Mouse (Mus musculus) hindbrain, embryonic 10.5 days (tissue): ENCODE results near the gene Pde12. TPM values are rescaled to one million over a fixed set of nuclear protein-coding genes. Genes with fewer than 3 reads are reported as not detected.
"Not testable (repeated sequence)": the region's sequence is repeated elsewhere in the genome, so short reads cannot be mapped to it uniquely, and the experiment has no call there.

Experiments used
- DNase-seq: peaks from one replicate; pipeline ENCODE4 v3.0.0-alpha.2; 2017; ENCODE audit warnings: low spot score
- H3K27ac ChIP-seq: fragments of 300-500 bp; sonication (generic); 2 replicates; pipeline ENCODE4 v1.5.1; 2016; ENCODE audit warnings: mild to moderate bottlenecking, moderate library complexity
- H3K27me3 ChIP-seq: fragments of 300-500 bp; sonication (generic); 2 replicates; pipeline ENCODE4 v1.6.1; 2016; ENCODE audit warnings: mild to moderate bottlenecking; ENCODE audit not compliant: poor library complexity, insufficient read depth, severe bottlenecking
- H3K36me3 ChIP-seq: fragments of 300-500 bp; sonication (generic); 2 replicates; pipeline ENCODE4 v1.6.1; 2016; ENCODE audit warnings: mild to moderate bottlenecking, moderate library complexity
- H3K4me1 ChIP-seq: fragments of 300-500 bp; sonication (generic); replicated peaks from 2 replicates; pipeline ENCODE4 v1.6.1; 2016; ENCODE audit warnings: mild to moderate bottlenecking
- H3K4me3 ChIP-seq: fragments of 300-500 bp; sonication (generic); 2 replicates; pipeline ENCODE4 v1.5.1; 2016; ENCODE audit warnings: mild to moderate bottlenecking, moderate library complexity
- H3K9me3 ChIP-seq: fragments of 300-500 bp; sonication (generic); 2 replicates; pipeline ENCODE4 v1.6.1; 2016; ENCODE audit warnings: mild to moderate bottlenecking, moderate library complexity
- WGBS: fragments of 180-500 bp; shearing (Covaris S2); methylation state at CpG from one replicate; pipeline ENCODE4 v1.1.7; 2016; 5-methylcytosine and 5-hydroxymethylcytosine counted together
- polyA plus RNA-seq: library from polyadenylated mRNA; unstranded; fragments of >200 nt; fragmentation: Nextera tagmentation; extraction: Ambion mirVana; gene quantifications from 2 replicates; pipeline ENCODE4 v1.2.1, GENCODE M21; 2016

Pde12 gene
- 11.5 and 12.0 TPM in 2 replicates for polyA plus RNA-seq

DNA sequence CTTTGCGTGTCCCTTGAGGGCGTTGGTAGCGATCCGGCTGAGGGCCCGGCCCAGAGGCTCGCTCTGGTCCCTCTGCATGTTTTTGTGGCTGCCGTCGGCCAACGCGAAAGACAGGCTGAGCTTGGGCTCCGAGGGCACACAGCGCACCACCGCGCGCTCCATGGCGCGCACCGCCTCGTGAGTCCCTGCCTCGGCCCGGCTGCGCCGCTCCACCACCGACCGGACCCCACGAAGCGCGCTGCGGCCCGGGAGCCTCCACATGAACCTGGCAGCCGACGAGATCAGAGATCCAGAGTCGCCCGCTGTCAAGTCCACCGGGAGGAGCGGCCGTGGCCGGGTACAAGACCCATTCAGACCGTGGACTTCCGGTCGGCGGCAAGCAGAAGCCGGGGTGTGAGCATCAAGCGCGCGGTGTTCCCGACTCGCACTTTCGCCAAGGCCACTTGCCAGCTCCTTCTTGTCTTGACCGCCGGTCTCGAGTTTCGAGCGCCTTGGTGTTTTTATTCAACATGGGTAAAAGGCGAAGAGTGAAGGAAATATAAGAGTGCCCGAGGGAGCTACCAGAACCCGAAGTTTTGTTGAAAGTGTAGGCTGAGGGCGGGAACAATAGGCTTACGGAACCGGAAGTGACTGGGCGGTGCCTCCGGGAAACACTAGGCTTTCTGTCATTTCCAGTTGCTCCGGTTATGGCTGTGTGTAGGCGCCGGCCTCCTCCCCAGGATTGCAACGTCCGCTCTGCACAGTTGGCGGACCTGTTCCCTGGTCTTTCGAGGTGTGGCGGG is at the start of gene Pde12:
Gene Pde12, minus strand, starts transcription at position 592 of the 782 bp plus-strand sequence.
- peak within 1 kb of the TSS; percentile 97 for H3K27ac ChIP-seq
- under 1% methylated on average over 70 of the region's 70 CpGs for WGBS
- no peaks in the 10 kb centered on the region for H3K9me3 ChIP-seq
- H3K4me1 ChIP-seq: peaks cover 33% of the 10 kb centered on the region
- H3K36me3 ChIP-seq: peaks cover 22% of the 10 kb centered on the region
- peak within 1 kb of the TSS; percentile 99 for H3K4me3 ChIP-seq
- no peaks in the 10 kb centered on the region for H3K27me3 ChIP-seq
- peak; percentile 91 for DNase-seq

GRCm38 (mm10) chr14:26705246-26705645 is 35.6 kb upstream of the Pde12 start:
- not testable (repeated sequence) for DNase-seq, H3K27me3 ChIP-seq, H3K27ac ChIP-seq, H3K4me1 ChIP-seq, H3K4me3 ChIP-seq, H3K9me3 ChIP-seq, H3K36me3 ChIP-seq
- whole genome bisulfite sequencing: 88% methylated on average over 5 of the region's 5 CpGs

DNA sequence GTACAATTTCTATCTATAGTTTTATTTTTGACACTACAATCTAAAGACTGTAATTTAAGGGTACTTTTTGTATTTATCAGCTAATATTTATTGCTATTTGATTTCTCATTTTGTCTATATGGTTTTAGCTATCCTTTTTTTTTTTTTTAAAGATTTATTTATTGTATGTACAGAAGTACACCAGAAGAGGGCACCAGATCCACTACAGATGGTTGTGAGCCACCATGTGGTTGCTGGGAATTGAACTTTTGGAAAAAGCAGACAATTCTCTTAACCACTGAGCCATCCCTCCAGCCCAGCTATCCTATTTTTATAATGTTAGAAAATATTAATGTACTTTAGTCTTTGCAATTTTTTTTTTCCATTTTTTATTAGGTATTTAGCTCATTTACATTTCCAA is 28.2 kb upstream of the Pde12 start:
- DNase-seq: no peak
- no peak overlapping the region for H3K4me3 ChIP-seq
- no peak overlapping the region for H3K27ac ChIP-seq
- H3K9me3 ChIP-seq: no peaks in the 10 kb centered on the region
- H3K4me1 ChIP-seq: no peaks in the 10 kb centered on the region
- no peaks in the 10 kb centered on the region for H3K27me3 ChIP-seq
- H3K36me3 ChIP-seq: no peaks in the 10 kb centered on the region

DNA sequence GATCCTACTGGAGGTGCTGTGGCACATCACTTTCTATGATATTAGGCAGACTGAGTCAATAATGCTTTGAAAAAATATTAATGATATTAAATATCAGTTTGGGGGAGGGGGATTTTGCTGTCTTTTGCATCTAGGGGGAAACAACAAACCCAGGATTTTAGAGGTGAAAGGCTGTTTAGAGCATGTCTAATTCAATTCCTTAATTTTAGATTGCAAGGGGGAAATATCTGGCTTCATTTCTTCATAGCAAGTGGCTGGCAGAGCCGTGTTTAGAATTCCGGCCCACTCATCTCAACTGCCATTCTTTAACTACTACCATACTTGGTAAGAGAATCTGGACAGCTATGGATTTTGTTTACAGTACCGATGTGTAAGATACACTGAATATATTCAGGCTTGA is 23.3 kb upstream of the Pde12 start, which contains the start of gene Dnah12:
Gene Dnah12, plus strand, starts transcription at position 301 of the 400 bp plus-strand sequence.
- Histone ChIP-seq H3K4me1 (no peaks in the 10 kb centered on the region), H3K27ac (no peak within 1 kb of the TSS), H3K9me3 (0 out of 2 replicates have a peak, but pooled peaks cover 2% of the 10 kb centered on the region), H3K27me3 (no peaks in the 10 kb centered on the region), H3K36me3 (no peaks in the 10 kb centered on the region), H3K4me3 (no peak within 1 kb of the TSS)
- 91% methylated on average over 3 of the region's 3 CpGs for WGBS
- DNase-seq: no peak

GRCm38 (mm10) chr14:26691363-26691762 is 21.7 kb upstream of the Pde12 start:
- no peak for DNase-seq
- no peak overlapping the region for H3K4me3 ChIP-seq
- no peak overlapping the region for H3K27ac ChIP-seq
- no peaks in the 10 kb centered on the region for H3K27me3 ChIP-seq
- 69% methylated on average over 2 of the region's 2 CpGs for WGBS
- no peaks in the 10 kb centered on the region for H3K36me3 ChIP-seq
- H3K9me3 ChIP-seq: 0 out of 2 replicates have a peak, but pooled peaks cover 2% of the 10 kb centered on the region
- H3K4me1 ChIP-seq: no peaks in the 10 kb centered on the region

DNA sequence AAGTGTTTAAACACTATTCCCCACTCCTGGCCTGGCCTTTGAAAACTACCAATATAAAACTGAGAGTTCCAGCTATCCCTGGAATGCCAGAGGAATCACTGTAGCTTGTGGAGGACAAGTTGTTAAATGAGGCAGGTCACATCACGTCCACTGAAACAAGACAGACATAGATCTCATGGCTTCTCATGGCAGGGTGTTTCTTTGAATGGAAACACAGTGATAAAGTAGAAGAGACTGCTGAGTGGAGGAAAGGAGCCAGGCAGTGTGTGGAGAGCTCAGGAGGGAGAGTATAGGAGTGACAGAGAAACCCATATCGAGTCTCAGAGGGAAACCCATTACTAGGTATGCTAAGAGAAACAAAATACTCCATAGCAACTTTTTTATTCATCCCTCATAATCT is 21.0 kb upstream of the Pde12 start:
- Histone ChIP-seq H3K27ac (no peak overlapping the region), H3K36me3 (no peaks in the 10 kb centered on the region), H3K4me1 (no peaks in the 10 kb centered on the region), H3K27me3 (no peaks in the 10 kb centered on the region), H3K9me3 (0 out of 2 replicates have a peak, but pooled peaks cover 2% of the 10 kb centered on the region), H3K4me3 (no peak overlapping the region)
- no peak for DNase-seq
- WGBS: 68% methylated on average over 2 of the region's 2 CpGs

DNA sequence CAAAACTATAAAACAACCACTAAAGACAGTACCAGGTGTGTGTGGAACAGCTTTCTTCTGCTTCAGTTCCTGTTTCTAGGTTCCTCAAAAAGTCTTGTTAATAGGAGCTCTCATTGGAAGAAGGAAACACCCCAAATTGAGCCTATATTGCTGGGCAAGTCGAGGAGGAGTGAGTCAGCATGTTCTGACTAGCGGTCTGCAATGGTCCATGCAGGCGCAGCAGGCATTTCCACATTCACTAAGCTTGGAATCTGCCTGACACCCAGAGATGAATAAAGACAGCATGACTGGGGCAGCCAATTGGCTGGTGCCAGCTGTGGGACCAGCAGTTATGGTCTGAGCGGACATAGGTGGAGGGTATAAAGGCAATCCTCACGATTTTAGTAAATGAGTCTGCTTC is 6.1 kb upstream of the Pde12 start:
- WGBS: 81% methylated on average over 5 of the region's 5 CpGs
- no peak for DNase-seq
- Histone ChIP-seq H3K4me1 (0 out of 2 replicates have a peak, but pooled peaks cover 1% of the 10 kb centered on the region), H3K4me3 (no peak overlapping the region), H3K27ac (no peak overlapping the region), H3K27me3 (peaks cover 3% of the 10 kb centered on the region; the same call in 1 of the 2 replicates), H3K9me3 (no peaks in the 10 kb centered on the region), H3K36me3 (no peaks in the 10 kb centered on the region)

DNA sequence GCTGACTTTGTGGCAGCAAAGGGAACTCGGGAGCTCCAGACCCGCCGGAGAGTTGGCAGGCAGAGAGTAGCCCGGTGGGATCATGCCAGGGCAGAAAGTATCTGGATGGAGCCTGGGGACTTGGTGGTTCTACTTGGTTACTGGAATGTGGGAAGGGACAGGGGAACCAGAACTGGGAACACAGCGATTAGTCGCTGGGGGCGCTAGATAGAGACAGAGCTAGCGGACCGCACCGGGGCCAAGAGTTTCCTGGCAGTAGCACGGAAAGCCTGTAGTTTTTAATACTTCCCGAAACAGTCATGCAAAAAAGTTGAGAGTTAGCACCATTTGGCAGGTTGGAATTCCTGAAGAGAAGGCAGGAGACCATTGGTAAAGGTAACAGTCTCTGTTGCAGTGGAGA is 5.7 kb upstream of the Pde12 start:
- Histone ChIP-seq H3K9me3 (no peaks in the 10 kb centered on the region), H3K27me3 (peaks cover 3% of the 10 kb centered on the region; the same call in 1 of the 2 replicates), H3K4me1 (peaks cover 5% of the 10 kb centered on the region; the same call in 1 of the 2 replicates), H3K36me3 (no peaks in the 10 kb centered on the region), H3K27ac (no peak overlapping the region), H3K4me3 (no peak overlapping the region)
- DNase-seq: peak; percentile 23
- WGBS: 22% methylated on average over 12 of the region's 12 CpGs

GRCm38 (mm10) chr14:26674476-26675169 is 4.9 kb upstream of the Pde12 start:
- not testable (repeated sequence) for H3K4me3 ChIP-seq, H3K36me3 ChIP-seq, H3K27me3 ChIP-seq, H3K9me3 ChIP-seq, H3K27ac ChIP-seq, H3K4me1 ChIP-seq, DNase-seq
- WGBS: 85% methylated on average over 2 of the region's 2 CpGs

DNA sequence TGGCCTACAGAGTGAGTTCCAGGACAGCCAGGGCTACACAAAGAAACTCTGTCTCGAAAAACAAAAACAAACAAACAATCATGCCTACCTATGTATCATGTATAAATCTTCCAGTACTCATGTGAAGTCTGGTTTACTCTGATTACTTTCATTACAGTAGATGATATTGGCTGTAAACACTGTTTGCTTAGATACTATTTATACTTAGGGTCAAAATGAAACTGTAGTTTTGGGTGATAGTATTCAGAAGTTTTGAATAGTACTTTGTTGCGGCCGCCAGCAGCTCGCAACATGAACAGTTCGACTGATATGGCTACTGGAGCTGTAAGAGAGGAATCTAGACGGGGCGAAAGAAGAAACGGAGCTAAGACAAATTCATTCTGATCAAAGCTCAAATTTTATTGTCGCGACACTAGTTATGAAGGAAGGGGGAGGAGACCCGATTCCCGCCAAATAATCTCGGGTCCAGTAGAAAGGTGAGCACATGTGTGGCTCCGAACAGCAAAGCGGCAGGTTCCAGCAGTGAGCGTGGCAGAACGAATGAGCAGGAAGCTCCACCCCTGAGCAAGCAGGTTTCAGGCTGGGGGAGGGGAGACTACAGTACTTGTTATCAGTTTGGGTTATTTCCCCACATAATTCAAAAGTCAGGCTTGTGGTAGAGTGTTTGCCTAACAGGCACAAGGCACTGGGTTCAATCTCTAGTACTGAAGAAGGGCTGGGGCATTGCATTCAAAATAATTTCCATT is 2.4 kb upstream of the Pde12 start:
- WGBS: 70% methylated on average over 17 of the region's 17 CpGs
- H3K4me3 ChIP-seq, H3K27ac ChIP-seq, H3K36me3 ChIP-seq, DNase-seq, H3K9me3 ChIP-seq, H3K27me3 ChIP-seq: not testable (repeated sequence)
- peaks cover 23% of the 10 kb centered on the region for H3K4me1 ChIP-seq

GRCm38 (mm10) chr14:26670964-26671363 is 1.3 kb upstream of the Pde12 start:
- Histone ChIP-seq H3K4me3 (peak overlapping the region; percentile 99), H3K9me3 (no peaks in the 10 kb centered on the region), H3K4me1 (peaks cover 33% of the 10 kb centered on the region), H3K36me3 (peaks cover 7% of the 10 kb centered on the region), H3K27me3 (peaks cover 3% of the 10 kb centered on the region; the same call in 1 of the 2 replicates), H3K27ac (no peak overlapping the region)
- DNase-seq: no peak

DNA sequence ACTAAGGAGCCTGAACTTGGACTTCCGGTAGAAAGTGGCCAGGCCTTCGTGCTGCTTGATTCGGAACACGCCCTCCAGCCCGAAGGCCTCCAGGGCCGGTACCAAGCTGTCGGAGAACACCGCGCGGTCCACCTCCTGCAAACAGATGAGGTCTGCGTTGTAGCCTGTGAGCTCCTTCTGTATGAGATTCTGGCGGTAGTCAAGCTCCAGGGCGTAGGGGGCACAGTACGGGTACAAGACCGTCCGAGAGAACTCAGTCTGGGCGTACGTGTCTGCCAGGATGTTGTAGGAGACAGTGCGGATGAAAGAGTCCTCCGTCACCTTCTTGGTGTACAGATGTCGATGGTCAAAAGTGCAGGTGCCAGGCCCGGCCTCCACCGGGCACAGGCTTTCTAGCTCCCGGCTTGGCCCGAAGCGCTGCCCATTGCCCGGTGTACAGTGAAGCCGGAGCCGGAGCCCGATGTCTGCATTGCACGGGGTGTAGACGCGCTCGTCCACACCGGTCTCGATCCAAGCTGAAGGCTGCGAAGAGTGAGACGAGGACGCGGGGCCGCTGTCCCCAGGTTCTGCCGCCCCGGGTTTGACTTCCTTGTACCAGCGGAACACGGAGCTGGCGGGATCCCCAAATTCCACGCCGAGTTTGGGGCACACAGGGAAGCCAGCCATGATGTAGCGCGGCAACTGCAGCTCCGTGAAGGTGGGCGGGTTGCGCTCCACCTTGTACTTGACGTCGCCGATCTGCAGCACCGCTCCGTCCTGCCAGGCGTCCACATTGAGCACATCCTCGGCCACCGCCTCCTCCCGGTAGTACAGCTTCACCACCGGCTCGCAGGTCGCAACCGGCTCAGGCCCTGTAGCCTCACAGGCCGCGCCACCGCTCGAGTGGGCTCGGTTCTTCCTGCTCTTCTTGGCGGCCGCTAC is 1.1 kb downstream of the Pde12 start:
- peak; percentile 33 for DNase-seq
- Histone ChIP-seq H3K4me3 (peak overlapping the region; percentile 99), H3K9me3 (no peaks in the 10 kb centered on the region), H3K4me1 (peaks cover 33% of the 10 kb centered on the region), H3K27ac (peak overlapping the region; percentile 97), H3K27me3 (no peaks in the 10 kb centered on the region), H3K36me3 (peaks cover 30% of the 10 kb centered on the region)
- WGBS: 1% methylated on average over 73 of the region's 73 CpGs
